Mouse (Mus musculus) CH12.LX (cell line): ENCODE data around the gene Irs3. TPM values are rescaled to one million over a fixed set of nuclear protein-coding genes. Genes with fewer than 3 reads are reported as not detected.

Experiments used
- DNase-seq: peaks from one replicate; pipeline ENCODE4 v3.0.0-alpha.2; 2013; ENCODE audit errors: extremely low read depth
- H3K27ac ChIP-seq: 2 replicates; pipeline ENCODE4 v1.5.1; 2012; ENCODE audit warnings: low read depth, mild to moderate bottlenecking, control low read depth, moderate library complexity; ENCODE audit not compliant: insufficient read depth
- H3K27me3 ChIP-seq: replicated peaks from 2 replicates; pipeline ENCODE3; 2012; ENCODE audit warnings: inconsistent platforms
- H3K36me3 ChIP-seq, 2 experiments: replicated peaks in 1 of 2; 2 replicates each; pipeline versions ENCODE3 to v1.6.1; 2012; ENCODE audit warnings: inconsistent platforms in 1 of 2, low read length in 1 of 2, mild to moderate bottlenecking in 1 of 2, mixed read lengths in 1 of 2, moderate library complexity in 1 of 2; ENCODE audit not compliant: control insufficient read depth in 1 of 2, insufficient read depth in 1 of 2
- H3K4me1 ChIP-seq, 2 experiments: 2 replicates each; pipeline ENCODE4 v1.6.1; 2012; ENCODE audit warnings: inconsistent platforms in 1 of 2, moderate library complexity in 1 of 2; ENCODE audit not compliant: insufficient read depth in 2 of 2, control insufficient read depth in 1 of 2
- H3K4me2 ChIP-seq: 2 replicates; pipeline ENCODE4 v1.6.1; 2012; ENCODE audit warnings: low read depth, mild to moderate bottlenecking, control low read depth; ENCODE audit not compliant: poor library complexity, insufficient read depth, severe bottlenecking
- H3K4me3 ChIP-seq, 3 experiments: fragments of 150-350 bp in 1 of 3; sonication (generic) in 1 of 3; replicated peaks in 1 of 3; 2 replicates each; pipeline versions ENCODE3 to v1.5.1; 2011 to 2012; ENCODE audit warnings: low read depth in 2 of 3, low read length in 2 of 3, mild to moderate bottlenecking in 2 of 3, moderate library complexity in 2 of 3, control low read depth in 1 of 3, improper control_type of control experiment in 1 of 3, inconsistent platforms in 1 of 3, mixed read lengths in 1 of 3; ENCODE audit not compliant: poor library complexity in 1 of 3
- H3K79me2 ChIP-seq: replicated peaks from 2 replicates; pipeline ENCODE4 v1.6.1; 2012; ENCODE audit warnings: mild to moderate bottlenecking, moderate library complexity; ENCODE audit not compliant: control insufficient read depth, poor library complexity, insufficient read depth, severe bottlenecking; ENCODE audit errors: extremely low read depth
- H3K9ac ChIP-seq: 2 replicates; pipeline ENCODE4 v1.6.1; 2012; ENCODE audit warnings: low read depth, mild to moderate bottlenecking, control low read depth, moderate library complexity; ENCODE audit not compliant: insufficient read depth
- H3K9me3 ChIP-seq: replicated peaks from 2 replicates; pipeline ENCODE3; 2012; ENCODE audit warnings: low read length, inconsistent platforms, mixed read lengths
- CHD1 ChIP-seq: IDR thresholded peaks from 2 replicates; pipeline ENCODE4 v1.6.1; 2012; ENCODE audit warnings: low read depth, low read length, improper control_type of control experiment, inconsistent platforms
- CHD2 ChIP-seq: IDR thresholded peaks from 2 replicates; pipeline ENCODE4 v1.6.1; 2011; ENCODE audit warnings: low read length, improper control_type of control experiment
- CTCF ChIP-seq, 2 experiments: IDR thresholded peaks in 1 of 2; conservative IDR thresholded peaks in 1 of 2; 2 replicates each; pipeline ENCODE4 v1.5.1; 2011 to 2012; ENCODE audit warnings: low read depth in 2 of 2, low read length in 2 of 2, improper control_type of control experiment in 1 of 2, inconsistent platforms in 1 of 2, mild to moderate bottlenecking in 1 of 2, moderate library complexity in 1 of 2
- E2F4 ChIP-seq: IDR thresholded peaks from 2 replicates; pipeline ENCODE4 v1.6.1; 2011; ENCODE audit warnings: low read depth, low read length, improper control_type of control experiment; ENCODE audit not compliant: insufficient replicate concordance
- ELF1 ChIP-seq: IDR thresholded peaks from 2 replicates; pipeline ENCODE4 v1.6.1; 2014; ENCODE audit warnings: low read depth, mild to moderate bottlenecking, inconsistent platforms, low read length, improper control_type of control experiment
- EP300 ChIP-seq: IDR thresholded peaks from 2 replicates; pipeline ENCODE4 v1.6.1; 2011; ENCODE audit warnings: low read length, improper control_type of control experiment
- ETS1 ChIP-seq: conservative IDR thresholded peaks from 2 replicates; pipeline ENCODE4 v1.6.1; 2012; ENCODE audit warnings: low read depth, mild to moderate bottlenecking, inconsistent platforms, low read length, improper control_type of control experiment, moderate library complexity
- HCFC1 ChIP-seq: IDR thresholded peaks from 2 replicates; pipeline ENCODE4 v1.6.1; 2012; ENCODE audit warnings: low read depth, mild to moderate bottlenecking, inconsistent platforms, low read length, improper control_type of control experiment
- JUN ChIP-seq: IDR thresholded peaks from 2 replicates; pipeline ENCODE4 v1.6.1; 2011; ENCODE audit warnings: low read depth, mild to moderate bottlenecking, low read length, improper control_type of control experiment, moderate library complexity; ENCODE audit not compliant: insufficient read depth
- JUND ChIP-seq: conservative IDR thresholded peaks from 2 replicates; pipeline ENCODE4 v1.6.1; 2011; ENCODE audit warnings: low read depth, low read length, improper control_type of control experiment
- KAT2A ChIP-seq: IDR thresholded peaks from 2 replicates; pipeline ENCODE4 v1.6.1; 2012; ENCODE audit warnings: low read length, improper control_type of control experiment, inconsistent platforms; ENCODE audit not compliant: insufficient replicate concordance
- MAFK ChIP-seq: IDR thresholded peaks from 2 replicates; pipeline ENCODE4 v1.6.1; 2011; ENCODE audit warnings: low read length, improper control_type of control experiment; ENCODE audit not compliant: insufficient replicate concordance
- MAX ChIP-seq: IDR thresholded peaks from 2 replicates; pipeline ENCODE4 v1.6.1; 2011; ENCODE audit warnings: low read length, improper control_type of control experiment
- MAZ ChIP-seq: IDR thresholded peaks from 2 replicates; pipeline ENCODE4 v1.6.1; 2012; ENCODE audit warnings: low read depth, mild to moderate bottlenecking, inconsistent platforms, low read length, improper control_type of control experiment, moderate library complexity
- MEF2A ChIP-seq: IDR thresholded peaks from 2 replicates; pipeline ENCODE4 v1.6.1; 2014; ENCODE audit warnings: low read depth, mild to moderate bottlenecking, inconsistent platforms, low read length, improper control_type of control experiment, borderline replicate concordance
- NRF1 ChIP-seq: IDR thresholded peaks from 2 replicates; pipeline ENCODE4 v1.6.1; 2014; ENCODE audit warnings: low read depth, mild to moderate bottlenecking, inconsistent platforms, low read length, improper control_type of control experiment, moderate library complexity
- POLR2A ChIP-seq: IDR thresholded peaks from 2 replicates; pipeline ENCODE4 v1.6.1; 2011; ENCODE audit warnings: low read depth, mild to moderate bottlenecking, improper control_type of control experiment, low read length
- POLR2AphosphoS2 ChIP-seq: IDR thresholded peaks from 2 replicates; pipeline ENCODE4 v1.6.1; 2011; ENCODE audit warnings: low read depth, low read length, improper control_type of control experiment
- RCOR1 ChIP-seq: conservative IDR thresholded peaks from 2 replicates; pipeline ENCODE4 v1.6.1; 2012; ENCODE audit warnings: low read depth, mild to moderate bottlenecking, inconsistent platforms, low read length, improper control_type of control experiment
- TCF12 ChIP-seq: IDR thresholded peaks from 2 replicates; pipeline ENCODE4 v1.6.1; 2014; ENCODE audit warnings: low read depth, mild to moderate bottlenecking, inconsistent platforms, low read length, improper control_type of control experiment
- UBTF ChIP-seq: IDR thresholded peaks from 2 replicates; pipeline ENCODE4 v1.6.1; 2012; ENCODE audit warnings: low read depth, mild to moderate bottlenecking, inconsistent platforms, low read length, improper control_type of control experiment, moderate library complexity
- USF1 ChIP-seq: IDR thresholded peaks from 2 replicates; pipeline ENCODE4 v1.6.1; 2014; ENCODE audit warnings: low read depth, mild to moderate bottlenecking, inconsistent platforms, low read length, improper control_type of control experiment
- USF2 ChIP-seq: conservative IDR thresholded peaks from 2 replicates; pipeline ENCODE4 v1.6.1; 2011; ENCODE audit warnings: low read depth, low read length, improper control_type of control experiment
- ZC3H11A ChIP-seq: IDR thresholded peaks from 2 replicates; pipeline ENCODE4 v1.6.1; 2012; ENCODE audit warnings: low read depth, mild to moderate bottlenecking, inconsistent platforms, low read length, improper control_type of control experiment
- ZMIZ1 ChIP-seq: IDR thresholded peaks from 2 replicates; pipeline ENCODE4 v1.6.1; 2012; ENCODE audit warnings: low read depth, mild to moderate bottlenecking, inconsistent platforms, low read length, improper control_type of control experiment
- dilution Hi-C: fragments of 300-500 bp; cut with MboI; formaldehyde crosslinking; loops from 2 replicates; pipeline ENCODE4 v1.14.3; 2020; ENCODE audit warnings: low sequenced_read_pairs; ENCODE audit not compliant: extremely low pct_unique_long_range_greater_than_20kb, extremely low pct_ligation_motif_present
- in situ Hi-C: fragments of 300-500 bp; cut with MboI; formaldehyde crosslinking; loops from 3 replicates; pipeline ENCODE4 v1.14.3; 2019; ENCODE audit warnings: low sequenced_read_pairs, low pct_ligation_motif_present, low pct_unique_long_range_greater_than_20kb, mixed read lengths
- polyA plus RNA-seq: library from polyadenylated mRNA; unstranded; fragments of >175 nt; gene quantifications from 2 replicates; pipeline ENCODE4 v1.2.1, GENCODE M21; 2012; ENCODE audit warnings: low read depth; ENCODE audit not compliant: insufficient read length
- total RNA-seq, 2 experiments: library from RNA; depleted of rRNA; stranded (reverse); fragments of 300-350 nt in 1 of 2; fragments of >200 nt in 1 of 2; gene quantifications; 2 replicates each; pipeline ENCODE4 v1.2.3; 2012 to 2014

Gene Irs3
- total and polyA plus RNA-seq, 3 experiments: not detected

DNA sequence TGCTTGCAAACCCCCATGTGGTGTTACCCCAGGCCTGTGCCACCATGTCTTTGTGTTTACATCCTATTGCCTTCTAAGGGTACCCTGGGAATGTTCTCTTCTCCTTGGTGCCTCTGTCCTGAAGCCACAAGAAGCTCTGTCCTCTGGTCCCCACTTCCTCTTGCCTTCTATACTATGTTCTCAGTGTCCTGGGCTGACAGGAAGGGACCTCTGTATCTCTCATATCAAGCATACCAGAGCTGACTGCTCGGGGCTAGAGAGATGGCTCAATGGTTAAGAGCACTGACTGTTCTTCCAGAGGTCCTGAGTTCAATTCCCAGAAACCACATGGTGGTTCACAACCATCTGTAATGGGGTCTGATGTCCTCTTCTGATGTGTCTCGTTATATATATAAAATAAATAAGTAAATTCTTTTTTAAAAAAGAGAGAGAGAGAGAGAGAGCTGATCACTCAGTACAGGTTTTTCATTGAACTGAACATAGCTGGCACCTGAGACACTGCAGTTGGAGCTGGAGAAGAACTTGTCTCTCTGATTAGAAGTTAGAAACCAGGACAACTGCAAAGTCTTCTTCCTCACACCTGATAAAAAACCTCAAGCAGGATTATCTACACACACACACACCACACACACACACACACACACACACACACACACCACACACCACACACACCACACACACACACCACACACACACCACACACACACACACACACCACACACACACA is 47.3 kb downstream of the Irs3 start:
- H3K79me2 ChIP-seq: peaks cover 3% of the 10 kb centered on the region; the same call in 1 of the 2 replicates
- H3K4me1 ChIP-seq: peaks cover 13 to 24% of the 10 kb centered on the region in 2 experiments
- no peaks in the 10 kb centered on the region for H3K27me3 ChIP-seq
- H3K27ac ChIP-seq: no peak overlapping the region
- peaks cover 12 to 22% of the 10 kb centered on the region in 2 experiments for H3K36me3 ChIP-seq
- H3K4me3 ChIP-seq: no peak overlapping the region
- H3K4me2 ChIP-seq: no peak overlapping the region
- H3K9me3 ChIP-seq: no peaks in the 10 kb centered on the region
- no peak for DNase-seq
- TF ChIP-seq ZMIZ1: no peak
- no peak for TF ChIP-seq JUND
- no peak for TF ChIP-seq MAX
- TF ChIP-seq RCOR1: no peak
- no peak for TF ChIP-seq NRF1
- no peak for TF ChIP-seq CHD2
- TF ChIP-seq ELF1: no peak
- TF ChIP-seq MAZ: no peak
- no peak for TF ChIP-seq MEF2A
- TF ChIP-seq HCFC1: no peak
- no peak for TF ChIP-seq JUN
- no peak for TF ChIP-seq POLR2A
- in situ Hi-C loops: no loop called here
- dilution Hi-C loops: no loop called here
- H3K9ac ChIP-seq: no peak overlapping the region

DNA sequence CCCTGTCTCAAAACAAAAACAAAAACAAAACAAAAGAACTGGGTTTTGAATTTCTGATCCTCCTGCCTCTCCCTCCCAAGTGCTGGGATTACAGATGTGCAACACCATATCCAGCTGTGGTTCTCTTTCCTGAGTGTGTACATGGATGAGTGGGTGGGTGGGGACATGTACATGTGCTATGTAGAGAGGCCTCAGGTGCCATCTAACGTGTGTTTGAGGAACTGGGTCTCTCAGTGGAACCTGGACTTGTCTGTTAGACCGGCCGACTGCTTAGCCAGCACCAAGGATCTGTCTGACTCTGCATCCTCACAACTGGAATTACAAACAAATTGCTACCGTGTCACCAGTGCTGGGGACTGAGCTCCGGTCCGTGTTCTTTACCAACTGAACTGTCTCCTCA is 47.9 kb downstream of the Irs3 start:
- H3K4me2 ChIP-seq: no peak overlapping the region
- dilution Hi-C loops: no loop called here
- TF ChIP-seq USF2 (no peak), UBTF (no peak), ELF1 (no peak), MAZ (no peak), NRF1 (no peak), ETS1 (no peak), KAT2A (no peak), CTCF (conservative IDR thresholded peaks at IDR 0.05 in 1 of 2, IDR thresholded peaks at IDR 0.05 in 1 of 2; ENCODE audit: low read depth in 2 of 2, low read length in 2 of 2) (no peak), JUND (no peak), ZC3H11A (no peak), MEF2A (no peak), MAX (no peak), E2F4 (no peak), MAFK (no peak), CHD1 (no peak), TCF12 (no peak), POLR2A (no peak), EP300 (no peak), POLR2AphosphoS2 (no peak), USF1 (no peak)
- TF ChIP-seq, all 38 proteins: peak for 0
- no peak overlapping the region for H3K27ac ChIP-seq
- no peaks in the 10 kb centered on the region for H3K27me3 ChIP-seq
- no peak overlapping the region for H3K9ac ChIP-seq
- DNase-seq: no peak
- in situ Hi-C loops: no loop called here
- H3K9me3 ChIP-seq: no peaks in the 10 kb centered on the region
- no peak overlapping the region for H3K4me3 ChIP-seq
- H3K36me3 ChIP-seq: peaks cover 12 to 22% of the 10 kb centered on the region in 2 experiments
- H3K79me2 ChIP-seq: peaks cover 2% of the 10 kb centered on the region; the same call in 1 of the 2 replicates
- H3K4me1 ChIP-seq: peaks cover 12 to 19% of the 10 kb centered on the region in 2 experiments
